Mouse (Mus musculus) heart, adult 2 months (tissue): ENCODE results near the gene Irak4.

Source experiments
- CTCF ChIP-seq: fragments of 200-600 bp; IDR thresholded peaks from 2 replicates; pipeline ENCODE4 v1.8.1; 2022; ENCODE audit warnings: antibody characterized with exemption, mild to moderate bottlenecking, moderate library complexity
- EP300 ChIP-seq: fragments of 200-500 bp; IDR thresholded peaks from 2 replicates; pipeline ENCODE4 v1.6.1; 2011; ENCODE audit warnings: low read depth, low read length, control low read depth; ENCODE audit not compliant: insufficient read depth

DNA sequence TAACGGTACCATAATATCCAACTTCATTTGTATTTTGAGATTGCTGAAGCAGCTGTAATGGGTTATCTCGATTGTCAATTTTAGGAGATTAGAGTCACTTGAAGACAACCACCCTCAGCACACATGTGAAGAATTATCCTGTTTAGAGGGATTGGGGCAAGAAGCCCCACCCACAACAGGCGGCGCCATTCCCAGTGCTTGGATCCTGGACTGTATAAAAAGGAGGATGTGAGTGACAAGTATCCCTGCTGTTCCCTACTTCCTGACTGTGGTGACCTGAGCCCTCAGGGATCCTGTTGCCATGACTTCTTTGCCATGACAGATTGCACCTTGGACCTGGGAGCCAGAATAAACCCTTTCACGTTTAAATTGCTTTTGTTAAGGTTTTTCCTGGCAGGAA lies 22.5 kb upstream of the Irak4 start:
- TF ChIP-seq EP300 (no peak), CTCF (no peak)
